Mouse (Mus musculus) cerebellum, adult 2 months (tissue): Measurements from ENCODE around the gene Fstl4.

Source experiments
- CTCF ChIP-seq: fragments of 200-500 bp; IDR thresholded peaks from 2 replicates; pipeline ENCODE4 v1.5.1; 2011; ENCODE audit warnings: low read depth, mild to moderate bottlenecking, control low read depth, low read length, moderate library complexity, borderline replicate concordance; ENCODE audit not compliant: insufficient read depth
- POLR2A ChIP-seq: fragments of 200-500 bp; IDR thresholded peaks from 2 replicates; pipeline ENCODE4 v1.6.1; 2011; ENCODE audit warnings: low read length, control low read depth, borderline replicate concordance; ENCODE audit not compliant: insufficient read depth

GRCm38 (mm10) chr11:53162385-53162784, 398.0 kb downstream of the Fstl4 start:
- TF ChIP-seq CTCF (no peak), POLR2A (no peak)
